Mouse (Mus musculus): ENCODE measurements around the gene Klhl40. TPM values are rescaled to one million over a fixed set of nuclear protein-coding genes. Genes with fewer than 3 reads are reported as not detected.
A peak's percentile ranks its signal among the peaks of the same experiment; 100 is the strongest.

Gene Klhl40
- polyA plus RNA-seq, 1 experiment from 2014 or later: 1.8 TPM

GRCm38 (mm10) chr9:121785261-121785660 lies 7.9 kb downstream of the Klhl40 start:
- Histone ChIP-seq H3K4me3 (no peak overlapping the region), H3K36me3 (no peaks in the 10 kb centered on the region), H3K4me1 (replicated peaks) (no peaks in the 10 kb centered on the region), H3K4me2 (no peak overlapping the region), H3K27ac (replicated peaks) (no peak overlapping the region), H3K27me3 (0 out of 2 replicates have a peak, but pooled peaks cover under 1% of the 10 kb centered on the region), H3K9me3 (no peaks in the 10 kb centered on the region), H3K9ac (no peak overlapping the region)
- ATAC-seq (ENCODE audit: low FRiP score, low read depth): no peak
- 86% methylated on average over 8 of the region's 8 CpGs for whole genome bisulfite sequencing

DNA sequence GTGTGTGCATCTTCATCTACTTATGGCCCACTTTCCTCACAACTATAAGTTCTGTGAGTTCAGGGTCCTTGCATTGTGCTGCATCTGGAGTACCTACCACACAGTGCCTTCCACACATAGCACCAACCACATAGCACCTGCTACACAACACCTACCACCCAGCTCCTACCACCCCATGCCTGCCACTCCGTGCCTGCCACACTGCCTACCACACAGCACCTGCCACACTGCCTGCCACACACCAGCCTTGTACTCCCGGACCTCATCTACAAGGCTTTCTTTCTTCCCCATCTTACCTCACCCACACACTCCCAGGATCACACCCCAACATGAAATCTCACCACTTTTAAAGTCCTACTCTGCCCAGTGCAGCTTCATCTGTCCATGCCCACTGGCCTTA lies 9.0 kb downstream of the Klhl40 start:
- Histone ChIP-seq H3K4me2 (no peak overlapping the region), H3K4me3 (no peak overlapping the region), H3K4me1 (replicated peaks) (no peaks in the 10 kb centered on the region; the same call in 1 of the 2 replicates), H3K27me3 (no peaks in the 10 kb centered on the region), H3K9me3 (no peaks in the 10 kb centered on the region), H3K36me3 (no peaks in the 10 kb centered on the region), H3K27ac (replicated peaks) (no peak overlapping the region), H3K9ac (no peak overlapping the region)
- WGBS: 78% methylated on average over 2 of the region's 2 CpGs
- ATAC-seq (ENCODE audit: low FRiP score, low read depth): no peak

GRCm38 (mm10) chr9:121791206-121791605 lies 13.8 kb downstream of the Klhl40 start:
- H3K4me2 ChIP-seq: no peak overlapping the region
- no peaks in the 10 kb centered on the region for H3K36me3 ChIP-seq
- 19% methylated on average over 5 of the region's 5 CpGs for WGBS
- no peak overlapping the region for H3K9ac ChIP-seq
- no peak for ATAC-seq (ENCODE audit: low FRiP score, low read depth)
- H3K4me3 ChIP-seq: no peak overlapping the region
- no peaks in the 10 kb centered on the region for H3K27me3 ChIP-seq
- no peaks in the 10 kb centered on the region for H3K9me3 ChIP-seq
- H3K27ac ChIP-seq (replicated peaks): no peak overlapping the region
- H3K4me1 ChIP-seq (replicated peaks): peaks cover 20% of the 10 kb centered on the region

DNA sequence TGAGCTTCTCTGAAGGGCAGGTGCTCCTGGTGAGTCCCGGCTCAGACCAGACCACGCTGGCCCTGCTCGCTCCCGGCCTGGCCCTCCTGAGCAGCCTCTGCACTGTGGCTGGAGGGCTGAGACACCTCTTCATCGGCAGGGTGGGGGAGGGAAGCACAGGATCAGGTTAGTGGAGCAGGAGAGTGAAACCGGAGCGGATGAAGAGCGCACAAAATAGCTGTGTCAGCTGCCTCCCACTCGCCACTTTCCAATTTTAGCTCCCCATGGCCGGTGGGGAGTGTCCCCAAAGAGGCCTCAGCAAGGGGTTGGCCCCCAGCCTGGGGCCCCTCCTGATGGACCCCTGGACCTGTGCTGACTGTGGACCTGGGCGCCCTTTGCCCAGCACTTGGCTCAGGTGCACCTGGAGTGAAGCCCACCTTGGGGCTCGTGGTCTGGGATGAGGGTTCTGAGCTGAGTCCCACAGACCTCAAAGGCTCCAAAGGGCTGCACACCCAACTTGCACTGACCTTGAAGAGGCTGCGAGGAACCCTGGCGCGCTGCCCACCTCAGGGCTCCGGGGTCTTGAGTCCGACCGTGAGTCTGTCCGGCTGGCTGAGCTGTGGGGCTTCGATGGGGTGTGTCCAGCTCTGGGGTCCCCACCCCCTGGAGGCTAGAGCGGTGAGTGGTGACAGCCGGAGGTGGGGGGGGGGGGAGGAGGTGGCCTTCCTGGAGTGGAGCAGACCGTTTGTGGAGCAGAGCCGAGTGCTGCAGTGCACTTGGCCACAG lies 14.5 kb downstream of the Klhl40 start, which contains the start of gene Hhatl:
TSS of gene Hhatl (minus strand) at position 751 of the 765 bp plus-strand sequence.
- Histone ChIP-seq H3K9ac (no peak within 1 kb of the TSS), H3K27ac (replicated peaks) (no peak within 1 kb of the TSS), H3K4me1 (replicated peaks) (peaks cover 20% of the 10 kb centered on the region), H3K27me3 (no peaks in the 10 kb centered on the region), H3K9me3 (no peaks in the 10 kb centered on the region), H3K36me3 (no peaks in the 10 kb centered on the region), H3K4me3 (no peak within 1 kb of the TSS), H3K4me2 (no peak within 1 kb of the TSS)
- no peak for ATAC-seq (ENCODE audit: low FRiP score, low read depth)
- 46% methylated on average over 23 of the region's 24 CpGs for WGBS

DNA sequence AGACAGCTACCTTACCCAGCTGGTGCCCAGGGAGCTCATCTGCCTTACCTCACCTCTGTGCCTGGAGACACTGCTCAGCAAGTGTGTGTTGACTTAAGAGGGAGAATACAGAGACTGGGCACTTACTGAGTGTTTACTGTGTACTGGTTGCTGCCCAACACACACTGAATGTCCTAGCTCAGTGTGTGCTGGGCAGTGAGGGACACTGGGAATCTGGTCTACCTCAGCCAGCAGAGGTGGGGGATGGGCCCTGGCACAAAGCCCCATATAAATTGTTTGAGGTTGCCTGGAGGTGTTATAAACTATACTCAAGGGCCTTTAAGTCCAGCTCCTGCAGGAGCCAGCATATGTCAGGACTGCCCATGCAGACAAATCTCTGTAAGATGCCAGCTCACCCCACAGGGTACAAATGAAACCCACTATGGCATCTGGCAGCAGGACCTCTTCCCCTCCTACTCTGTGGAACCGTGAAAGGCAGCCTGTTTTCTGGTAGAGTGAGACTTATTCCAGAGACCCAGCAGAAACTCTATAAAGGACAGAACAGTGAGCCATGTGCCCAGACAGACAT lies 17.6 kb downstream of the Klhl40 start:
- Histone ChIP-seq H3K36me3 (no peaks in the 10 kb centered on the region), H3K9ac (no peak overlapping the region), H3K4me2 (no peak overlapping the region), H3K27me3 (no peaks in the 10 kb centered on the region), H3K27ac (replicated peaks) (0 out of 2 replicates have a peak overlapping the region, but pooled peaks have one; percentile 1), H3K4me1 (replicated peaks) (peaks cover 20% of the 10 kb centered on the region), H3K9me3 (no peaks in the 10 kb centered on the region), H3K4me3 (no peak overlapping the region)
- 27% methylated on average over 1 of the region's 1 CpGs for WGBS
- ATAC-seq (ENCODE audit: low FRiP score, low read depth): peak; percentile 19

DNA sequence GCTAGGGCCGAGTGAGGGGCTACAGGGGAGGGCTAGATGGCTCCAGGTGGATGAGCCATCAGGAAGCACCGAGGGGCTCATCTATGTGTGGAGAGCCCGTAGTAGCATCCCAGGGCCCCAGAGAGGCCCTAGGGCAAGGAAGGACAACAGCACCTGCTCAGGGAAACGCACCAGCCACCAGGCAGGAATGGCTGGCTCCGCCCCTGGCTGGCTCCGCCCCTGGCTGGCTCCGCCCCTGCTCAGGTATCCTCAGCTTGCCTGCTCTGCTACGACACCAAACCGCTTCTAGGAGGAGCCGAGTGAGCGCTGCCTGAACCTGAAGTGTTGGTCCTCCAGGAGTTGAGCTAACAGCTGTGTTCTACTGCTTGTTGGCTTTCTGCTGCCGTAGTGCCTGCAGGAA lies 20.3 kb downstream of the Klhl40 start:
- H3K9ac ChIP-seq: no peak overlapping the region
- WGBS: 25% methylated on average over 12 of the region's 12 CpGs

GRCm38 (mm10) chr9:121798887-121799520 lies 21.6 kb downstream of the Klhl40 start:
- peaks cover 12% of the 10 kb centered on the region; the same call in 1 of the 2 replicates for H3K4me1 ChIP-seq (replicated peaks)
- H3K9me3 ChIP-seq: no peaks in the 10 kb centered on the region
- no peak overlapping the region for H3K9ac ChIP-seq
- WGBS: 38% methylated on average over 6 of the region's 6 CpGs
- H3K27me3 ChIP-seq: no peaks in the 10 kb centered on the region
- H3K4me3 ChIP-seq: no peak overlapping the region
- H3K27ac ChIP-seq (replicated peaks): no peak overlapping the region
- no peak for ATAC-seq (ENCODE audit: low FRiP score, low read depth)
- H3K36me3 ChIP-seq: no peaks in the 10 kb centered on the region
- H3K4me2 ChIP-seq: no peak overlapping the region

More for the DNA sequence above, 20.3 kb downstream of the Klhl40 start:
- H3K4me2 ChIP-seq: no peak overlapping the region
- no peaks in the 10 kb centered on the region for H3K9me3 ChIP-seq
- no peak overlapping the region for H3K4me3 ChIP-seq
- H3K27ac ChIP-seq (replicated peaks): no peak overlapping the region
- H3K4me1 ChIP-seq (replicated peaks): peaks cover 12% of the 10 kb centered on the region; the same call in 1 of the 2 replicates
- no peaks in the 10 kb centered on the region for H3K27me3 ChIP-seq
- ATAC-seq (ENCODE audit: low FRiP score, low read depth): no peak
- no peaks in the 10 kb centered on the region for H3K36me3 ChIP-seq

- WGBS: 78% methylated on average over 7 of the region's 7 CpGs
- H3K36me3 ChIP-seq: no peaks in the 10 kb centered on the region
- no peak overlapping the region for H3K9ac ChIP-seq
- H3K4me2 ChIP-seq: no peak overlapping the region
- no peaks in the 10 kb centered on the region for H3K27me3 ChIP-seq
- H3K27ac ChIP-seq (replicated peaks): no peak overlapping the region
- no peak overlapping the region for H3K4me3 ChIP-seq
- 0 out of 2 replicates have a peak, but pooled peaks cover 2% of the 10 kb centered on the region for H3K4me1 ChIP-seq (replicated peaks)
- no peak for ATAC-seq (ENCODE audit: low FRiP score, low read depth)
- H3K9me3 ChIP-seq: no peaks in the 10 kb centered on the region
These were observed 25.3 kb downstream of the Klhl40 start for GRCm38 (mm10) chr9:121802747-121803146.

GRCm38 (mm10) chr9:121807546-121807945 lies 30.1 kb downstream of the Klhl40 start:
- WGBS: 62% methylated on average over 1 of the region's 1 CpGs

DNA sequence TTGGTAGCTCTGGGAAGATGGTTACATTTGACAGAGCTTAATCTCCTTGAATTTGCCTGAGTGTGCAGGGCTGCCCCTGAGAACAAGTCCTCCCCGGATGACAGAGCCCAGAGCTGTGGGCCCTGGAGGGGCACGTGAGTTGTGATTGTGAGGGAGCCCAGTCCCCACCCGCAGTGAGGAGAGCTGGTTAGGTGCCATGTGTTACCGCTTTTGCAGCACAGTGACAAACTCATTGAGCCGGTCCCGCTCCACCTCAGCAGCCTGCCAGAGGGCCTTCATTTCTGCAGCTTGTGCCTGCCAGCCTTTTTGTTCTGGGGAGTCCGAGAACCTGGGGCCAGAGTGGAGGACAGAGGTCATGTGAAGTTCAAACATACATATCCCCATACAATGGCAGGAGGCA lies 30.5 kb downstream of the Klhl40 start:
- WGBS: 51% methylated on average over 7 of the region's 7 CpGs
- Histone ChIP-seq H3K36me3 (no peaks in the 10 kb centered on the region), H3K27me3 (no peaks in the 10 kb centered on the region), H3K4me1 (replicated peaks) (peaks cover 28% of the 10 kb centered on the region), H3K27ac (replicated peaks) (no peak overlapping the region), H3K9me3 (no peaks in the 10 kb centered on the region), H3K4me2 (no peak overlapping the region), H3K4me3 (no peak overlapping the region), H3K9ac (no peak overlapping the region)
- no peak for ATAC-seq (ENCODE audit: low FRiP score, low read depth)

More at GRCm38 (mm10) chr9:121807546-121807945, 30.1 kb downstream of the Klhl40 start:
- Histone ChIP-seq H3K4me1 (replicated peaks) (peaks cover 28% of the 10 kb centered on the region), H3K9ac (no peak overlapping the region), H3K27me3 (no peaks in the 10 kb centered on the region), H3K4me3 (no peak overlapping the region), H3K27ac (replicated peaks) (no peak overlapping the region), H3K36me3 (no peaks in the 10 kb centered on the region), H3K4me2 (no peak overlapping the region), H3K9me3 (no peaks in the 10 kb centered on the region)
- no peak for ATAC-seq (ENCODE audit: low FRiP score, low read depth)

DNA sequence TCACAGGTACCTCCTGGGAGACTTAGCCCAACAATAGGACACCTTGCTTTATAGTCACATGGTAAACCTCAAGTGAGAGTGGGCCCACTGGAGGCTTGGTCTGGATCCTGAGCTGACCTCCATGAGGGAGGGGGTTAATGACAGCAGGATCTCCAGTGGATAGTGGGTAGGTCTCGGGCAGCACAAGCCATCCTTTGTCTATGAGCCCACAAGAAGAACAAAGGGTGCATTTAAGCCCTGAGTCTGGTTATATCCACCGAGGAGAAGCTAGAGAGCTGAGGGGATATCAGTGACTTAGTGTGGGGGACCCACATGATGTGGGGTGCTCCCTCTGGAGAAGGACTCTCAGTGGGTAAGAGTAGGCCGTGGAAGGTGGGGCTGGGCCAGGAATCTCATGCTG lies 31.1 kb downstream of the Klhl40 start:
- Histone ChIP-seq H3K36me3 (no peaks in the 10 kb centered on the region), H3K9me3 (no peaks in the 10 kb centered on the region), H3K4me1 (replicated peaks) (peaks cover 28% of the 10 kb centered on the region), H3K27ac (replicated peaks) (no peak overlapping the region), H3K4me2 (no peak overlapping the region), H3K9ac (no peak overlapping the region), H3K4me3 (no peak overlapping the region), H3K27me3 (no peaks in the 10 kb centered on the region)
- WGBS: 50% methylated on average over 3 of the region's 3 CpGs
- no peak; the same call in 1 of the 2 replicates for ATAC-seq (ENCODE audit: low FRiP score, low read depth)

Measured in hindbrain, embryonic 15.5 days (tissue).